Mouse (Mus musculus) kidney, embryonic 14.5 days (tissue): ENCODE data around the gene Abtb1. TPM values are rescaled to one million over a fixed set of nuclear protein-coding genes. Genes with fewer than 3 reads are reported as not detected.

ENCODE experiments used
- ATAC-seq: fragments of 200-750 bp; cut with Nextera tagmentation; 2 replicates; pipeline ENCODE4 v1.8.0; 2017; ENCODE audit warnings: moderate number of reproducible peaks, mild to moderate bottlenecking, moderate TSS enrichment, moderate library complexity; ENCODE audit not compliant: low FRiP score, low TSS enrichment
- H3K27ac ChIP-seq: fragments of 300-500 bp; sonication (generic); 2 replicates; pipeline ENCODE4 v1.5.1; 2014; ENCODE audit warnings: low read depth, mild to moderate bottlenecking, low read length, moderate library complexity, mixed read lengths
- H3K27me3 ChIP-seq: fragments of 300-500 bp; sonication (generic); 2 replicates; pipeline ENCODE4 v1.6.1; 2014; ENCODE audit warnings: mild to moderate bottlenecking, low read length; ENCODE audit not compliant: control insufficient read depth, insufficient read depth
- H3K36me3 ChIP-seq: fragments of 300-500 bp; sonication (generic); 2 replicates; pipeline ENCODE4 v1.6.1; 2014; ENCODE audit warnings: low read length, mixed read lengths; ENCODE audit not compliant: control insufficient read depth, insufficient read depth
- H3K4me1 ChIP-seq: fragments of 300-500 bp; sonication (generic); 2 replicates; pipeline ENCODE4 v1.6.1; 2014; ENCODE audit warnings: low read length, mixed read lengths; ENCODE audit not compliant: control insufficient read depth, insufficient read depth
- H3K4me2 ChIP-seq: fragments of 300-500 bp; sonication (generic); replicated peaks from 2 replicates; pipeline ENCODE4 v1.6.1; 2014; ENCODE audit warnings: low read depth, mild to moderate bottlenecking, low read length
- H3K4me3 ChIP-seq: fragments of 300-500 bp; sonication (generic); 2 replicates; pipeline ENCODE4 v1.5.1; 2014; ENCODE audit warnings: mild to moderate bottlenecking, low read length
- H3K9ac ChIP-seq: fragments of 300-500 bp; sonication (generic); 2 replicates; pipeline ENCODE4 v1.6.1; 2014; ENCODE audit warnings: low read depth, mild to moderate bottlenecking, low read length, moderate library complexity
- H3K9me3 ChIP-seq: fragments of 300-500 bp; sonication (generic); 2 replicates; pipeline ENCODE4 v1.6.1; 2016; ENCODE audit warnings: low read length; ENCODE audit not compliant: control insufficient read depth
- WGBS: fragments of 180-500 bp; shearing (Covaris S2); extraction: QIAGEN DNeasy Blood & Tissue Kit; methylation state at CpG from one replicate; pipeline ENCODE4 v1.1.7; 2014; 5-methylcytosine and 5-hydroxymethylcytosine counted together
- polyA plus RNA-seq: library from polyadenylated mRNA; unstranded; fragments of >200 nt; fragmentation: Nextera tagmentation; extraction: Ambion mirVana; gene quantifications from 2 replicates; pipeline ENCODE4 v1.2.1, GENCODE M21; 2014

Abtb1 gene
- polyA plus RNA-seq: 24.8 and 27.1 TPM in 2 replicates

DNA sequence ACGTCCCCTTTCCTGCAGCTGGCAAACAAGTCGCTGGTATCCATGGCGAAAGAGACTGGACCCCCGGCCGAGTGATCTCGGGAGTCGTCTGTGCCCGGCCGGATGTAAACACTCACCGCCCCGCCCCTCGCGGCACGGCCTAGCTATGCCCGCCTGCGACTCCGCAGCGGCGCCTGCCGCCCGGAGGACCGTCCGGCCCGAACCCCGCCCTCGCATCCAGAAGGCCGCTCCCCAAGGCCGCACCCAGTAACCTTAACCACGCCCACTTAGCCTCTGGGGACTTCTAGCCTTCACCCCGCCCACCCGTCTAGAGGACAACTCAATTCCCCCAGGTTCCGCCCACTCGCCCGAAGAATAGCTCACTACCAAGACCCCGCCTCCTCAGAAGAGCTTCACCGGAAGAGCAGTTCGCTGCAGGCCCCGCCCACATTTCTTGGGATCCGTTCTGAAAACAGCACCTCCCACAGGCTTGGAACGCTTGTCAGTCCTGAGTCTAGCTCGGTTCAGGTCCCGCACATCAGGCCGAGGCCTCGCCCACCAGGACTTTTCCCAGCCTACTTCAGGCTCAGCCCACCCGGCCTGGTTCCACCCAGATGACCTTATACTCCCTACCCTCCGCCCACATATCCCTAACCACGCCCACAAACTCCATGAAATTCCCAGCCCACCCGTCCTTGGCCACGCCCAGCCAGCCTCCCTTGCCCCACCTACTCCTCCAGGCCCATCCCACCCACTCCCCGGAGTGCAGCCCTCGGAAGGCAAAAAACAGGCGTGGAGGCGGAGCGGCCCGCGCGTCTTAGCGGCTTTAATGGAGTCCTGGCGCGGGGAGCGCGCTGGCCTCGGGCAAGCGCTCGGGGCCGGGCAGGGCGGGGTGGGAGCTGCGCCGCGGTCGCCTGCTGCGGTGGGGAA, at the start of gene Abtb1:
Gene Abtb1, minus strand, starts transcription at position 204 of the 909 bp plus-strand sequence.
- Histone ChIP-seq H3K4me2 (peak within 1 kb of the TSS; percentile 86), H3K9ac (peak within 1 kb of the TSS; percentile 78), H3K27ac (peak within 1 kb of the TSS; percentile 71), H3K9me3 (no peaks in the 10 kb centered on the region), H3K36me3 (peaks cover 20% of the 10 kb centered on the region), H3K4me1 (peaks cover 13% of the 10 kb centered on the region), H3K27me3 (no peaks in the 10 kb centered on the region), H3K4me3 (peak within 1 kb of the TSS; percentile 81)
- WGBS: under 1% methylated on average over 70 of the region's 72 CpGs
- ATAC-seq: peak; percentile 96

DNA sequence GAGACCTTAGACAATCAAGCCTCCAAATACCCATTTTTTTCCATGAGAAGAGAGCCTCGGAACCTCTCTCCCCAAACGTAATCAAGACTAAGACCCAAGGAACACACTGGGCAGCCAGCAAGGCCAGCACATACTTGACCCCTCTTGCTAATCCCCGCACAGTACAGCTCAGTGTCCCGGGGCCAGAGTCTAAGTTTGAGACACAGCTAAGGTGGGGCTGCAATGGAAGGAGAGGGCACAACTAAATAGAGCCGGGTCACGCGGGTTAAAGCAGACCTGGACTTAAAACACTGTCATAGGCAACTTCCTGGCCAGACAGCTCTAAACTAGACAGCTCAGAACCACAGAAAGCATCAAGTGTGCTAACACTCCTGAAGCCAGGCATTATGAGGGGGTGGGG, 49.0 kb upstream of the Abtb1 start:
- H3K27ac ChIP-seq: no peak overlapping the region
- H3K36me3 ChIP-seq: peaks cover 99% of the 10 kb centered on the region
- no peak overlapping the region for H3K4me2 ChIP-seq
- H3K4me1 ChIP-seq: no peaks in the 10 kb centered on the region
- no peak overlapping the region for H3K4me3 ChIP-seq
- no peak overlapping the region for H3K9ac ChIP-seq
- no peak for ATAC-seq
- no peaks in the 10 kb centered on the region for H3K27me3 ChIP-seq
- 95% methylated on average over 7 of the region's 7 CpGs for WGBS
- H3K9me3 ChIP-seq: no peaks in the 10 kb centered on the region

DNA sequence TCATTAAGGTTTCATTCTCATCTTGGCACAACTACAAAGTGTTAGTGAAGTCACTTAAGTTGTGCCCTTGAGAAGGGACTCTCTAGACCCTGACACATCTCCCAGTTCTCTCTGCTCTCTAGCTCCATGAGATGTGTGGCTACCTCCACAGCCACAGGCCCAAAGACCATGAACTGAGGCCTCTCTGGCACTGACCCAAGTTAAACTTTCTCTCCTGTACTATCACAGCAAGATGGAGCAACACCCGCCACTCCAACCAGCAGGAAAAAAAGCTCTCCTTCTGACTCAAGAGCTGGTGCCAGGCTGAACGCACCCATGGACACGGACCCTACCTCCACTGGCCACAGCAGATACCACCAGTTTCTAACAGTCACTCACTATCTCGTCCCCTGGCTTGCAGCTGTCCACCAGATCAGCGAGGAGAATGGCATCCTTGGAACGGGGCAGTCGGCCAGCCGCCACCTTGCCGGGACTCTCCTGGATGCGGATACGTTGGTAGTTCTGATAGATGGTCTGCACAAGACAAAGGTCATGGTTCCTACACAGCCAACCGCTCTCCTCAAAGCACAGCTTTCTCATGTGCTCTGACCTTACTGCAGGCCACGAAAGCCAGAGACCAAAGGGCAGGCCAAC, 47.7 kb upstream of the Abtb1 start:
- no peak overlapping the region for H3K4me2 ChIP-seq
- H3K9me3 ChIP-seq: no peaks in the 10 kb centered on the region
- H3K27me3 ChIP-seq: no peaks in the 10 kb centered on the region
- ATAC-seq: no peak
- no peaks in the 10 kb centered on the region for H3K4me1 ChIP-seq
- peaks cover 97% of the 10 kb centered on the region for H3K36me3 ChIP-seq
- H3K9ac ChIP-seq: no peak overlapping the region
- H3K27ac ChIP-seq: no peak overlapping the region
- no peak overlapping the region for H3K4me3 ChIP-seq
- WGBS: 87% methylated on average over 13 of the region's 13 CpGs

GRCm38 (mm10) chr6:88886417-88886967, 44.7 kb upstream of the Abtb1 start:
- 90% methylated on average over 2 of the region's 2 CpGs for WGBS
- no peaks in the 10 kb centered on the region for H3K27me3 ChIP-seq
- H3K36me3 ChIP-seq: peaks cover 95% of the 10 kb centered on the region
- H3K9ac ChIP-seq: no peak overlapping the region
- H3K4me1 ChIP-seq: no peaks in the 10 kb centered on the region
- H3K4me3 ChIP-seq: no peak overlapping the region
- no peak overlapping the region for H3K27ac ChIP-seq
- ATAC-seq: no peak
- H3K4me2 ChIP-seq: no peak overlapping the region
- H3K9me3 ChIP-seq: no peaks in the 10 kb centered on the region

- no peak overlapping the region for H3K27ac ChIP-seq
- ATAC-seq: no peak
Measured at GRCm38 (mm10) chr6:88885644-88886416, 44.0 kb upstream of the Abtb1 start.

GRCm38 (mm10) chr6:88884690-88885089, 42.9 kb upstream of the Abtb1 start:
- WGBS: 96% methylated on average over 17 of the region's 17 CpGs

More at GRCm38 (mm10) chr6:88885644-88886416, 44.0 kb upstream of the Abtb1 start:
- Histone ChIP-seq H3K9me3 (no peaks in the 10 kb centered on the region), H3K4me3 (no peak overlapping the region), H3K9ac (no peak overlapping the region), H3K36me3 (peaks cover 92% of the 10 kb centered on the region), H3K27me3 (no peaks in the 10 kb centered on the region), H3K4me2 (no peak overlapping the region), H3K4me1 (no peaks in the 10 kb centered on the region)
- WGBS: 97% methylated on average over 12 of the region's 12 CpGs

DNA sequence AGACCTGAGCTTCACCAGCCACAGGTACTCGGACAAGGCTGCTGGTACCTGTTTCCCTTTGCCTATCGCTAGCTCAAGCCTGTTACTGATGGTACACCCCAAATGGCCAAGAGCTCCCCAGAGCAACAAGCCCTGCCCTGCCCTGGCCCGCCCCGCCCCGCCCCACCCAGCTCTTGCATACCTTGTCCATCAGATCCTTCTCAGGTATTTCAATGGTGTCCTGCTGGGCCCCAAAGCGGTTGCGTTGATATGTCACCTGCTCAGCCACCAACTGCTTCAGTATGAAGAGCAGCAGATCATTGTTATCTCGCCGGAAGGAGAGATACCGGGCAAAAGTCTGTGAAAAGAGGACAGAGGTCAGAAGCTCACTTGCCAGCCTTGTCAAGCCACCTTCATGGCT, 42.4 kb upstream of the Abtb1 start:
- no peak overlapping the region for H3K4me3 ChIP-seq
- peaks cover 79% of the 10 kb centered on the region for H3K36me3 ChIP-seq
- H3K27me3 ChIP-seq: no peaks in the 10 kb centered on the region
- H3K27ac ChIP-seq: no peak overlapping the region
- no peak overlapping the region for H3K4me2 ChIP-seq
- no peak for ATAC-seq
- 99% methylated on average over 10 of the region's 10 CpGs for WGBS
- no peaks in the 10 kb centered on the region for H3K9me3 ChIP-seq
- no peak overlapping the region for H3K9ac ChIP-seq
- no peaks in the 10 kb centered on the region for H3K4me1 ChIP-seq

More at GRCm38 (mm10) chr6:88884690-88885089, 42.9 kb upstream of the Abtb1 start:
- no peak overlapping the region for H3K4me3 ChIP-seq
- ATAC-seq: no peak
- H3K9me3 ChIP-seq: no peaks in the 10 kb centered on the region
- H3K27me3 ChIP-seq: no peaks in the 10 kb centered on the region
- no peaks in the 10 kb centered on the region for H3K4me1 ChIP-seq
- H3K4me2 ChIP-seq: no peak overlapping the region
- no peak overlapping the region for H3K9ac ChIP-seq
- peaks cover 84% of the 10 kb centered on the region for H3K36me3 ChIP-seq
- H3K27ac ChIP-seq: no peak overlapping the region

DNA sequence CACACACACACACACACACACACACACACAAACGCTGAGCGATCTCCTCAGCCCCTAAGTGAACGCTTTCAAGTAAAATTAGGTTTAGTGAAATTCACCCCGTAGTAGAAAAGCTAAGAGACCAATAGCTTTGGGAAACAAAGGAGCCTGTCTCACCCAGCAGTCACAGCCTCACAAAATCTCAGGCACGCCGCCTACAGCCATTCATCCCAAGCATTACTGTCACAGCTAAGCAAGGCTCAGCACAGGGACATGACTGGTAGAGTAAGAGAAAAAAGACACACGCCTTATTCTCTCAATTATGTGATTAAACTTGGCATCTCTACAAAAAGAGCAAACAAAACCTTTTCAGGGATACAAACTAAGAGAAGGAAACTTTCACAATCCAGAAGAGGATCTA, 39.5 kb upstream of the Abtb1 start:
- H3K4me3 ChIP-seq: no peak overlapping the region
- no peak for ATAC-seq
- peaks cover 51% of the 10 kb centered on the region for H3K36me3 ChIP-seq
- H3K9ac ChIP-seq: no peak overlapping the region
- no peaks in the 10 kb centered on the region for H3K9me3 ChIP-seq
- whole genome bisulfite sequencing: 92% methylated on average over 7 of the region's 7 CpGs
- H3K27ac ChIP-seq: no peak overlapping the region
- no peaks in the 10 kb centered on the region for H3K27me3 ChIP-seq
- H3K4me1 ChIP-seq: no peaks in the 10 kb centered on the region
- H3K4me2 ChIP-seq: no peak overlapping the region
